Mouse (Mus musculus): Measurements from ENCODE around the gene Mrpl22. TPM values are rescaled to one million over a fixed set of nuclear protein-coding genes. Genes with fewer than 3 reads are reported as not detected.
"Not testable (repeated sequence)": the region's sequence is repeated elsewhere in the genome, so short reads cannot be mapped to it uniquely, and the experiment has no call there.

Mrpl22 gene
- polyA plus RNA-seq, 1 experiment from 2014 or later, result 137 TPM

GRCm38 (mm10) chr11:58189675-58190074 is 18.2 kb downstream of the Mrpl22 start:
- H3K4me3 ChIP-seq, result no peak overlapping the region
- H3K4me1 ChIP-seq, result peaks cover 10% of the 10 kb centered on the region
- no peak overlapping the region for H3K4me2 ChIP-seq
- H3K36me3 ChIP-seq, result no peaks in the 10 kb centered on the region
- H3K27me3 ChIP-seq (replicated peaks), result no peaks in the 10 kb centered on the region; the same call in 1 of the 2 replicates
- H3K9ac ChIP-seq, result no peak overlapping the region
- H3K9me3 ChIP-seq (replicated peaks), result no peaks in the 10 kb centered on the region
- WGBS (ENCODE audit: insufficient replicate concordance), result 74% methylated on average over 6 of the region's 6 CpGs
- no peak overlapping the region for H3K27ac ChIP-seq
- ATAC-seq, result no peak

GRCm38 (mm10) chr11:58193326-58193725 is 21.9 kb downstream of the Mrpl22 start:
- Histone ChIP-seq H3K9me3 (replicated peaks) (no peaks in the 10 kb centered on the region), H3K4me2 (no peak overlapping the region), H3K27me3 (replicated peaks) (no peaks in the 10 kb centered on the region; the same call in 1 of the 2 replicates), H3K4me1 (peaks cover 10% of the 10 kb centered on the region), H3K36me3 (no peaks in the 10 kb centered on the region), H3K4me3 (no peak overlapping the region), H3K27ac (no peak overlapping the region), H3K9ac (no peak overlapping the region)
- ATAC-seq, result no peak
- WGBS (ENCODE audit: insufficient replicate concordance), result 56% methylated on average over 3 of the region's 3 CpGs

GRCm38 (mm10) chr11:58193860-58194520 is 22.5 kb downstream of the Mrpl22 start:
- Histone ChIP-seq H3K4me2 (no peak overlapping the region), H3K36me3 (no peaks in the 10 kb centered on the region), H3K4me1 (peaks cover 16% of the 10 kb centered on the region), H3K27me3 (replicated peaks) (no peaks in the 10 kb centered on the region), H3K4me3 (no peak overlapping the region), H3K9ac (no peak overlapping the region), H3K27ac (no peak overlapping the region), H3K9me3 (replicated peaks) (no peaks in the 10 kb centered on the region)
- no peak for ATAC-seq
- 55% methylated on average over 4 of the region's 4 CpGs for WGBS (ENCODE audit: insufficient replicate concordance)

- peak overlapping the region; percentile 89 for H3K4me2 ChIP-seq
- H3K27ac ChIP-seq, result peak overlapping the region; percentile 89
- 85% methylated on average over 4 of the region's 4 CpGs for WGBS (ENCODE audit: insufficient replicate concordance)
- no peaks in the 10 kb centered on the region for H3K9me3 ChIP-seq (replicated peaks)
- no peak for ATAC-seq
- no peaks in the 10 kb centered on the region for H3K36me3 ChIP-seq
- peak overlapping the region; percentile 78 for H3K4me3 ChIP-seq
- peaks cover 27% of the 10 kb centered on the region for H3K4me1 ChIP-seq
- peak overlapping the region; percentile 80 for H3K9ac ChIP-seq
- H3K27me3 ChIP-seq (replicated peaks), result no peaks in the 10 kb centered on the region
Measured at GRCm38 (mm10) chr11:58198663-58199062, 27.2 kb downstream of the Mrpl22 start.

GRCm38 (mm10) chr11:58199229-58200037 is 28.0 kb downstream of the Mrpl22 start, which contains the start of the genes Igtp and Irgm2:
Igtp (plus strand) TSS chr11:58199556.
Irgm2 (plus strand) TSS chr11:58199618.
- H3K4me2 ChIP-seq, result peak within 1 kb of the TSS; percentile 89
- H3K9ac ChIP-seq, result peak within 1 kb of the TSS; percentile 80
- H3K4me3 ChIP-seq, result peak within 1 kb of the TSS; percentile 78
- H3K27ac ChIP-seq, result peak within 1 kb of the TSS; percentile 89
- peak; percentile 97 for ATAC-seq
- 3% methylated on average over 15 of the region's 15 CpGs for WGBS (ENCODE audit: insufficient replicate concordance)
- H3K36me3 ChIP-seq; H3K27me3 ChIP-seq (replicated peaks); H3K9me3 ChIP-seq (replicated peaks): not testable (repeated sequence)
- peaks cover 22% of the 10 kb centered on the region for H3K4me1 ChIP-seq

GRCm38 (mm10) chr11:58200226-58200625 is 28.8 kb downstream of the Mrpl22 start:
- H3K9ac ChIP-seq, result peak overlapping the region; percentile 47

GRCm38 (mm10) chr11:58201052-58201451 is 29.6 kb downstream of the Mrpl22 start:
- no peaks in the 10 kb centered on the region for H3K27me3 ChIP-seq (replicated peaks)
- no peak overlapping the region for H3K27ac ChIP-seq
- H3K36me3 ChIP-seq, result no peaks in the 10 kb centered on the region
- peaks cover 22% of the 10 kb centered on the region for H3K4me1 ChIP-seq
- H3K4me3 ChIP-seq, result no peak overlapping the region
- no peaks in the 10 kb centered on the region for H3K9me3 ChIP-seq (replicated peaks)
- no peak for ATAC-seq
- 78% methylated on average over 12 of the region's 12 CpGs for WGBS (ENCODE audit: insufficient replicate concordance)
- no peak overlapping the region for H3K9ac ChIP-seq
- H3K4me2 ChIP-seq, result no peak overlapping the region

More at GRCm38 (mm10) chr11:58200226-58200625, 28.8 kb downstream of the Mrpl22 start:
- Histone ChIP-seq H3K9me3 (replicated peaks) (no peaks in the 10 kb centered on the region), H3K4me3 (peak overlapping the region; percentile 78), H3K4me1 (peaks cover 22% of the 10 kb centered on the region), H3K27ac (peak overlapping the region; percentile 89; the same call in 1 of the 2 replicates), H3K4me2 (peak overlapping the region; percentile 89), H3K36me3 (no peaks in the 10 kb centered on the region), H3K27me3 (replicated peaks) (no peaks in the 10 kb centered on the region)
- 78% methylated on average over 4 of the region's 4 CpGs for WGBS (ENCODE audit: insufficient replicate concordance)
- no peak for ATAC-seq

- 67% methylated on average over 1 of the region's 1 CpGs for WGBS (ENCODE audit: insufficient replicate concordance)
- Histone ChIP-seq H3K4me3 (no peak overlapping the region), H3K4me1 (peaks cover 45% of the 10 kb centered on the region), H3K9me3 (replicated peaks) (no peaks in the 10 kb centered on the region), H3K9ac (no peak overlapping the region), H3K36me3 (no peaks in the 10 kb centered on the region), H3K4me2 (no peak overlapping the region), H3K27ac (peak overlapping the region; percentile 63; the same call in 1 of the 2 replicates), H3K27me3 (replicated peaks) (no peaks in the 10 kb centered on the region; the same call in 1 of the 2 replicates)
- no peak for ATAC-seq
Measured at GRCm38 (mm10) chr11:58210321-58210886, 38.9 kb downstream of the Mrpl22 start.

GRCm38 (mm10) chr11:58211062-58211681 is 39.7 kb downstream of the Mrpl22 start:
- H3K4me3 ChIP-seq, result no peak overlapping the region
- peaks cover 52% of the 10 kb centered on the region for H3K4me1 ChIP-seq
- H3K9me3 ChIP-seq (replicated peaks), result no peaks in the 10 kb centered on the region
- peak overlapping the region; percentile 33 for H3K4me2 ChIP-seq
- H3K27ac ChIP-seq, result peak overlapping the region; percentile 63
- 17% methylated on average over 9 of the region's 9 CpGs for WGBS (ENCODE audit: insufficient replicate concordance)
- no peaks in the 10 kb centered on the region for H3K36me3 ChIP-seq
- H3K9ac ChIP-seq, result 0 out of 2 replicates have a peak overlapping the region, but pooled peaks have one; percentile 23
- ATAC-seq, result no peak
- H3K27me3 ChIP-seq (replicated peaks), result no peaks in the 10 kb centered on the region; the same call in 1 of the 2 replicates

- Histone ChIP-seq H3K9ac (0 out of 2 replicates have a peak overlapping the region, but pooled peaks have one; percentile 23), H3K27me3 (replicated peaks) (no peaks in the 10 kb centered on the region; the same call in 1 of the 2 replicates), H3K27ac (peak overlapping the region; percentile 63), H3K9me3 (replicated peaks) (no peaks in the 10 kb centered on the region), H3K4me1 (peaks cover 57% of the 10 kb centered on the region), H3K4me2 (peak overlapping the region; percentile 33), H3K36me3 (no peaks in the 10 kb centered on the region), H3K4me3 (no peak overlapping the region)
- ATAC-seq, result no peak
- 41% methylated on average over 2 of the region's 2 CpGs for WGBS (ENCODE audit: insufficient replicate concordance)
Measured at GRCm38 (mm10) chr11:58211682-58212067, 40.2 kb downstream of the Mrpl22 start.

GRCm38 (mm10) chr11:58213673-58214342 is 42.3 kb downstream of the Mrpl22 start:
- H3K9ac ChIP-seq, result peak overlapping the region; percentile 82
- 0 out of 2 replicates have a peak, but pooled peaks have one; percentile 22 for ATAC-seq
- H3K4me3 ChIP-seq, result peak overlapping the region; percentile 75
- WGBS (ENCODE audit: insufficient replicate concordance), result 29% methylated on average over 7 of the region's 7 CpGs
- peak overlapping the region; percentile 81 for H3K4me2 ChIP-seq
- H3K9me3 ChIP-seq (replicated peaks), result no peaks in the 10 kb centered on the region
- H3K27ac ChIP-seq, result peak overlapping the region; percentile 88
- H3K27me3 ChIP-seq (replicated peaks), result no peaks in the 10 kb centered on the region
- no peaks in the 10 kb centered on the region for H3K36me3 ChIP-seq
- peaks cover 70% of the 10 kb centered on the region for H3K4me1 ChIP-seq
